Mouse (Mus musculus): ENCODE results near the gene Zfp804b. TPM values are rescaled to one million over a fixed set of nuclear protein-coding genes. Genes with fewer than 3 reads are reported as not detected.
A peak's percentile ranks its signal among the peaks of the same experiment; 100 is the strongest.
"Not testable (repeated sequence)": the region's sequence is repeated elsewhere in the genome, so short reads cannot be mapped to it uniquely, and the experiment has no call there.

Zfp804b gene
- total RNA-seq (2022): 1 to 10 TPM; 1.0 to 1.9 (median 1.7) TPM

- peak; percentile 6 to 16 for DNase-seq (ENCODE audit: low spot score in 2 of 2)
Measured at GRCm38 (mm10) chr5:7344145-7345010, at the start of gene Zfp804b. Gene Zfp804b (minus strand): TSS chr5:7344756.

- DNase-seq (ENCODE audit: low spot score in 2 of 2): not testable (repeated sequence)
Measured at GRCm38 (mm10) chr5:7364616-7365015, 20.1 kb upstream of the Zfp804b start.

- no peak for DNase-seq (ENCODE audit: low spot score in 2 of 2)
Measured at GRCm38 (mm10) chr5:7345011-7345389, 444 bp upstream of the Zfp804b start.

GRCm38 (mm10) chr5:7325594-7325993 lies 19.0 kb downstream of the Zfp804b start:
- DNase-seq (ENCODE audit: low spot score in 2 of 2): no peak

- DNase-seq (ENCODE audit: low spot score in 2 of 2): no peak
Measured at GRCm38 (mm10) chr5:7303819-7304218, 40.7 kb downstream of the Zfp804b start, which contains the start of gene Tex47. Gene Tex47 (plus strand): TSS chr5:7304119.

GRCm38 (mm10) chr5:7302969-7303368 lies 41.6 kb downstream of the Zfp804b start:
- DNase-seq (ENCODE audit: low spot score in 2 of 2): no peak

GRCm38 (mm10) chr5:7284336-7284735 lies 60.2 kb downstream of the Zfp804b start:
- no peak for DNase-seq (ENCODE audit: low spot score in 2 of 2)

GRCm38 (mm10) chr5:7276659-7277455 lies 67.7 kb downstream of the Zfp804b start:
- DNase-seq (ENCODE audit: low spot score in 2 of 2): no peak

GRCm38 (mm10) chr5:7177589-7177988 lies 167.0 kb downstream of the Zfp804b start:
- no peak for DNase-seq (ENCODE audit: low spot score in 2 of 2)

GRCm38 (mm10) chr5:7139658-7140057 lies 204.9 kb downstream of the Zfp804b start:
- no peak for DNase-seq (ENCODE audit: low spot score in 2 of 2)

- DNase-seq (ENCODE audit: low spot score in 2 of 2): peak in 1 of 2 experiments; percentile 5
Measured at GRCm38 (mm10) chr5:7102387-7102786, 242.2 kb downstream of the Zfp804b start.

GRCm38 (mm10) chr5:7073936-7074631 lies 270.5 kb downstream of the Zfp804b start:
- no peak for DNase-seq (ENCODE audit: low spot score in 2 of 2)

- DNase-seq (ENCODE audit: low spot score in 2 of 2): no peak
Measured at GRCm38 (mm10) chr5:7007468-7007867, 337.1 kb downstream of the Zfp804b start.

- DNase-seq (ENCODE audit: low spot score in 2 of 2): no peak
Measured at GRCm38 (mm10) chr5:6983993-6984392, 360.6 kb downstream of the Zfp804b start.

- no peak for DNase-seq (ENCODE audit: low spot score in 2 of 2)
Measured at GRCm38 (mm10) chr5:6934837-6935236, 409.7 kb downstream of the Zfp804b start.

- no peak for DNase-seq (ENCODE audit: low spot score in 2 of 2)
Measured at GRCm38 (mm10) chr5:6911290-6911689, 433.3 kb downstream of the Zfp804b start.

GRCm38 (mm10) chr5:6881396-6881795 lies 463.2 kb downstream of the Zfp804b start:
- no peak for DNase-seq (ENCODE audit: low spot score in 2 of 2)

- no peak for DNase-seq (ENCODE audit: low spot score in 2 of 2)
Measured at GRCm38 (mm10) chr5:6871566-6871965, 473.0 kb downstream of the Zfp804b start.

GRCm38 (mm10) chr5:6870970-6871369 lies 473.6 kb downstream of the Zfp804b start:
- no peak for DNase-seq (ENCODE audit: low spot score in 2 of 2)

GRCm38 (mm10) chr5:6795396-6795795 lies 549.2 kb downstream of the Zfp804b start:
- no peak for DNase-seq (ENCODE audit: low spot score in 2 of 2)

- DNase-seq (ENCODE audit: low spot score in 2 of 2): no peak
Measured at GRCm38 (mm10) chr5:6769357-6769892, 575.1 kb downstream of the Zfp804b start.
